Mouse (Mus musculus): ENCODE measurements around the gene Hpcal1.

DNA sequence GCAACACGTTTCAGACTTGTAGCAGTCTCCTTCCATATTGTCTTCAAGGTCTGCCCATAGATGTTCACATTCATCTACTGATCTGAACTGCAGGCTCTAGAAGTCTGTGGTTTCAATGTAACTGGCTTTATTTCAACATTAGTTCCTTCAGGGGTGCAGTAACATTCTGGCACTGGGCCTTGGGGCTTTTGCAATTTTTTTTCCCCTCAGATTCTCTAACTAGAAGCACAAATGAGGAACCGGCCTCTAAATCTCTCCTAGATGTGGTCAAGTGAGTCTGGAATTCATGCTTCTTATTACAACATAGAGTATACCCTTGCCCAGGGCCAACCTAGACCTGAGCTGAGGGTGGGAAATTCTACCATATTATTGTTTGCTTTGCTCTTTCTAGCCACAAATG, 8.5 kb upstream of the Hpcal1 start:
- no peak for TF ChIP-seq CTCF (IDR thresholded peaks at IDR 0.05; ENCODE audit: extremely low read depth, insufficient read length, insufficient replicate concordance, low read depth, low read length)
- TF ChIP-seq POLR2A (IDR thresholded peaks at IDR 0.05; ENCODE audit: low read depth, low read length) = no peak
